Mouse (Mus musculus): ENCODE data around the gene Syt14.

Syt14 gene

GRCm38 (mm10) chr1:192987203-192987602 lies 48.4 kb downstream of the Syt14 start:
- no peak for DNase-seq (ENCODE audit: low spot score in 2 of 2)

GRCm38 (mm10) chr1:192986481-192986880 lies 49.1 kb downstream of the Syt14 start:
- no peak for DNase-seq (ENCODE audit: low spot score in 2 of 2)

- DNase-seq (ENCODE audit: low spot score in 2 of 2): no peak
Observed at GRCm38 (mm10) chr1:192984333-192984732, 51.2 kb downstream of the Syt14 start.

- no peak for DNase-seq (ENCODE audit: low spot score in 2 of 2)
Observed at GRCm38 (mm10) chr1:192981658-192982057, 53.9 kb downstream of the Syt14 start.

- no peak for DNase-seq (ENCODE audit: low spot score in 2 of 2)
Observed at GRCm38 (mm10) chr1:192981120-192981519, 54.5 kb downstream of the Syt14 start.

GRCm38 (mm10) chr1:192962323-192962722 lies 73.3 kb downstream of the Syt14 start:
- no peak for DNase-seq (ENCODE audit: low spot score in 2 of 2)

GRCm38 (mm10) chr1:192947839-192948173 lies 87.8 kb downstream of the Syt14 start:
- DNase-seq (ENCODE audit: low spot score in 2 of 2): no peak

GRCm38 (mm10) chr1:192947170-192947838 lies 88.3 kb downstream of the Syt14 start:
- no peak for DNase-seq (ENCODE audit: low spot score in 2 of 2)

GRCm38 (mm10) chr1:192939033-192939432 lies 96.5 kb downstream of the Syt14 start:
- DNase-seq (ENCODE audit: low spot score in 2 of 2): no peak

GRCm38 (mm10) chr1:192937956-192938355 lies 97.6 kb downstream of the Syt14 start:
- no peak for DNase-seq (ENCODE audit: low spot score in 2 of 2)

- DNase-seq (ENCODE audit: low spot score in 2 of 2): no peak
Observed at GRCm38 (mm10) chr1:192931797-192932196, 103.8 kb downstream of the Syt14 start.

GRCm38 (mm10) chr1:192912101-192912728 lies 123.4 kb downstream of the Syt14 start:
- no peak for DNase-seq (ENCODE audit: low spot score in 2 of 2)

GRCm38 (mm10) chr1:192901516-192901915 lies 134.1 kb downstream of the Syt14 start:
- DNase-seq (ENCODE audit: low spot score in 2 of 2): no peak

- no peak for DNase-seq (ENCODE audit: low spot score in 2 of 2)
Observed at GRCm38 (mm10) chr1:192900913-192901312, 134.7 kb downstream of the Syt14 start.

GRCm38 (mm10) chr1:192898742-192899141 lies 136.8 kb downstream of the Syt14 start:
- DNase-seq (ENCODE audit: low spot score in 2 of 2): no peak

- peak; percentile 38 to 44 for DNase-seq (ENCODE audit: low spot score in 2 of 2)
Observed at GRCm38 (mm10) chr1:192897218-192897617, 138.4 kb downstream of the Syt14 start.

GRCm38 (mm10) chr1:192896076-192896475 lies 139.5 kb downstream of the Syt14 start:
- no peak for DNase-seq (ENCODE audit: low spot score in 2 of 2)

- no peak for DNase-seq (ENCODE audit: low spot score in 2 of 2)
Observed at GRCm38 (mm10) chr1:192890716-192891115, 144.9 kb downstream of the Syt14 start.

GRCm38 (mm10) chr1:192882617-192883295 lies 152.8 kb downstream of the Syt14 start:
- no peak for DNase-seq (ENCODE audit: low spot score in 2 of 2)

- no peak for DNase-seq (ENCODE audit: low spot score in 2 of 2)
Observed at GRCm38 (mm10) chr1:192880130-192880529, 155.4 kb downstream of the Syt14 start.

- no peak for DNase-seq (ENCODE audit: low spot score in 2 of 2)
Observed at GRCm38 (mm10) chr1:192879086-192879580, 156.4 kb downstream of the Syt14 start.

GRCm38 (mm10) chr1:192872841-192873240 lies 162.7 kb downstream of the Syt14 start:
- no peak for DNase-seq (ENCODE audit: low spot score in 2 of 2)

- no peak for DNase-seq (ENCODE audit: low spot score in 2 of 2)
Observed at GRCm38 (mm10) chr1:192869761-192870160, 165.8 kb downstream of the Syt14 start.
